Mouse (Mus musculus) MEL (cell line): Measurements from ENCODE around the gene Hpgd.

Experiments used
- CTCF ChIP-seq, 3 experiments: IDR thresholded peaks in 2 of 3; conservative IDR thresholded peaks in 1 of 3; 2 replicates each; pipeline ENCODE4 v1.5.1; 2011 to 2012; ENCODE audit warnings: low read length in 3 of 3, low read depth in 2 of 3, mild to moderate bottlenecking in 2 of 3, improper control_type of control experiment in 1 of 3, inconsistent platforms in 1 of 3, mixed read lengths in 1 of 3, moderate library complexity in 1 of 3; ENCODE audit not compliant: control insufficient read depth in 1 of 3, insufficient read depth in 1 of 3, poor library complexity in 1 of 3, severe bottlenecking in 1 of 3
- HCFC1 ChIP-seq: IDR thresholded peaks from 2 replicates; pipeline ENCODE4 v1.6.1; 2012; ENCODE audit warnings: low read depth, mild to moderate bottlenecking, inconsistent platforms, low read length, improper control_type of control experiment, moderate library complexity
- UBTF ChIP-seq: IDR thresholded peaks from 2 replicates; pipeline ENCODE4 v1.6.1; 2012; ENCODE audit warnings: low read depth, mild to moderate bottlenecking, inconsistent platforms, low read length, improper control_type of control experiment, moderate library complexity, borderline replicate concordance; ENCODE audit not compliant: insufficient read depth

GRCm38 (mm10) chr8:56343505-56343904 lies 49.1 kb downstream of the Hpgd start:
- no peak for TF ChIP-seq CTCF (IDR thresholded peaks at IDR 0.05 in 2 of 3, conservative IDR thresholded peaks at IDR 0.05 in 1 of 3; ENCODE audit: control insufficient read depth in 1 of 3, insufficient read depth in 1 of 3, low read depth in 2 of 3, low read length in 3 of 3, poor library complexity in 1 of 3, severe bottlenecking in 1 of 3)
- TF ChIP-seq HCFC1, result no peak
- TF ChIP-seq UBTF, result no peak
